ENCODE assay signal across 8 mouse cellular contexts in the genomic region with DNA sequence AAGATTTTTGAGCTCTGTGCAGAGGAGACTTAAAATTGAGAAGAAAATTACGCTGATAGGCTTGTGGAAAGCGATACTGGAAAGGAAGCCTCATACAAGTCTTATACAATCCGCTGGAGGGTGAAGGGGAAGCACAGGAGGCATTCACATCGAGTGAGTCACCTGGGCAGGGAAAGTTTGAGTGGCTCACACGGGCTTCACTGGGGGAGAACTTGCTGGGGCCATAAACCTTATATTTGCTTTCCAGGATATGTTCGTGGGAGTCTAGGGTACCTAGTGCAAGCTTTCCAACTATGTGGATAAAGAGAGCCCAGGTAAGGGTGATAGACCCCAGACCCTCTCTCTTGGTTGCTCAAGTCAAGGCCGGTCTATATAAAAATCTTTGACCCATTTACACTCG.
DNase-seq lines count a peak whose midpoint lies in the region; ATAC-seq and TF ChIP-seq lines count a peak whose summit lies in the region.

No protein-coding gene starts in this region.

- peaks cover 5% of the 10 kb centered on the region for H3K4me1 ChIP-seq in heart, adult 2 months (ENCODE audit: control insufficient read depth, insufficient read depth, low read length)
- peaks cover 26% of the 10 kb centered on the region for H3K4me1 ChIP-seq in embryonic facial prominence, embryonic 15.5 days
- peaks cover 36% of the 10 kb centered on the region for H3K4me1 ChIP-seq in limb, embryonic 10.5 days
- peaks cover 25% of the 10 kb centered on the region for H3K4me1 ChIP-seq in midbrain, embryonic 12.5 days

- TF ChIP-seq POLR2A in heart, adult 2 months (IDR thresholded peaks at IDR 0.05; ENCODE audit: insufficient read depth, low read depth, low read length) = no peak

- no peaks in the 10 kb centered on the region for H3K36me3 ChIP-seq in heart, adult 2 months (ENCODE audit: control insufficient read depth, insufficient read depth, low read length)
- H3K36me3 ChIP-seq in embryonic facial prominence, embryonic 15.5 days = no peaks in the 10 kb centered on the region
- H3K36me3 ChIP-seq in limb, embryonic 10.5 days = no peaks in the 10 kb centered on the region
- H3K36me3 ChIP-seq in midbrain, embryonic 12.5 days = no peaks in the 10 kb centered on the region

- no peaks in the 10 kb centered on the region for H3K9me3 ChIP-seq in embryonic facial prominence, embryonic 15.5 days (replicated peaks)
- H3K9me3 ChIP-seq in limb, embryonic 10.5 days (replicated peaks) = no peaks in the 10 kb centered on the region
- no peaks in the 10 kb centered on the region for H3K9me3 ChIP-seq in midbrain, embryonic 12.5 days

- intact Hi-C loops in heart, adult 2 months (cut with DNase I) = no loop called here

- no peak overlapping the region for H3K27ac ChIP-seq in heart, adult 2 months
- no peak overlapping the region for H3K27ac ChIP-seq in embryonic facial prominence, embryonic 15.5 days (replicated peaks)
- peak overlapping the region; percentile 74 for H3K27ac ChIP-seq in limb, embryonic 10.5 days
- peak overlapping the region; percentile 71 for H3K27ac ChIP-seq in midbrain, embryonic 12.5 days (replicated peaks)

- H3K9ac ChIP-seq in heart, adult 2 months (ENCODE audit: low read depth, low read length) = no peak overlapping the region
- H3K9ac ChIP-seq in embryonic facial prominence, embryonic 15.5 days = no peak overlapping the region
- no peak overlapping the region for H3K9ac ChIP-seq in midbrain, embryonic 12.5 days (replicated peaks)

- no peak for TF ChIP-seq CTCF in heart, adult 2 months (IDR thresholded peaks at IDR 0.05)

- WGBS in heart, adult 2 months = 34% methylated on average over 8 of the region's 8 CpGs
- 17% methylated on average over 8 of the region's 8 CpGs for WGBS in embryonic facial prominence, embryonic 15.5 days
- WGBS in limb, embryonic 10.5 days = 19% methylated on average over 8 of the region's 8 CpGs
- WGBS in midbrain, embryonic 12.5 days = 10% methylated on average over 8 of the region's 8 CpGs

- H3K27me3 ChIP-seq in heart, adult 2 months (ENCODE audit: control insufficient read depth, insufficient read depth, low read length) = no peaks in the 10 kb centered on the region
- no peaks in the 10 kb centered on the region for H3K27me3 ChIP-seq in embryonic facial prominence, embryonic 15.5 days
- no peaks in the 10 kb centered on the region for H3K27me3 ChIP-seq in limb, embryonic 10.5 days (ENCODE audit: low read depth, poor library complexity, severe bottlenecking)
- H3K27me3 ChIP-seq in midbrain, embryonic 12.5 days = no peaks in the 10 kb centered on the region

- H3K4me2 ChIP-seq in embryonic facial prominence, embryonic 15.5 days (replicated peaks) = peak overlapping the region; percentile 27; the same call in 1 of the 2 replicates
- peak overlapping the region; percentile 43 for H3K4me2 ChIP-seq in midbrain, embryonic 12.5 days (replicated peaks)

- H3K79me2 ChIP-seq in heart, adult 2 months (replicated peaks; ENCODE audit: control insufficient read depth, insufficient read depth, low read length) = no peaks in the 10 kb centered on the region

- ATAC-seq in embryonic facial prominence, embryonic 15.5 days (ENCODE audit: insufficient number of reproducible peaks, low FRiP score, low TSS enrichment, low read depth) = no peak
- ATAC-seq in midbrain, embryonic 12.5 days (ENCODE audit: low FRiP score, low read depth) = no peak
- ATAC-seq in megakaryocyte progenitor cell, adult 5-6 weeks (replicated peaks; ENCODE audit: poor library complexity) = no peak

- no peak for TF ChIP-seq EP300 in heart, adult 2 months (IDR thresholded peaks at IDR 0.05; ENCODE audit: insufficient read depth, low read depth, low read length)

- peak; percentile 78 for DNase-seq in heart, adult 11 months
- no peak for DNase-seq in heart, adult 2 months
- DNase-seq in limb, embryonic 10.5 days (ENCODE audit: low spot score) = no peak
- no peak for DNase-seq in yolk sac, embryonic 10.5 days (ENCODE audit: low spot score)
- no peak for DNase-seq in layer of hippocampus, postnatal 14 days (ENCODE audit: low spot score in 2 of 2)

- no peak overlapping the region for H3K4me3 ChIP-seq in heart, adult 2 months
- H3K4me3 ChIP-seq in embryonic facial prominence, embryonic 15.5 days (replicated peaks) = 0 out of 2 replicates have a peak overlapping the region, but pooled peaks have one; percentile 10
- H3K4me3 ChIP-seq in limb, embryonic 10.5 days = peak overlapping the region; percentile 31
- H3K4me3 ChIP-seq in midbrain, embryonic 12.5 days = peak overlapping the region; percentile 24; the same call in 1 of the 2 replicates

Comparison
In these comparisons a context has a peak if more than half of its experiments do, and no peak if none do; other contexts are left out.
1. H3K27ac ChIP-seq: peak in limb, embryonic 10.5 days (single experiment) and midbrain, embryonic 12.5 days (single experiment); none in heart, adult 2 months (single experiment) and embryonic facial prominence, embryonic 15.5 days (single experiment).